Mouse (Mus musculus) thymus, postnatal 25 days (tissue): Measurements from ENCODE around the gene Serpinh1.
"Not testable (repeated sequence)": the region's sequence is repeated elsewhere in the genome, so short reads cannot be mapped to it uniquely, and the experiment has no call there.

Experiments used
- DNase-seq: peaks from one replicate; pipeline ENCODE4 v3.0.0; 2022

Gene Serpinh1

GRCm38 (mm10) chr7:99352526-99353400 is at the start of gene Serpinh1:
TSS of gene Serpinh1 (minus strand) at chr7:99353239.
- no peak for DNase-seq

- DNase-seq, result no peak
These were observed 49.4 kb upstream of the Serpinh1 start for GRCm38 (mm10) chr7:99402477-99402876.

GRCm38 (mm10) chr7:99401373-99401772 is 48.3 kb upstream of the Serpinh1 start:
- no peak for DNase-seq

- no peak for DNase-seq
These were observed 44.1 kb upstream of the Serpinh1 start for GRCm38 (mm10) chr7:99396994-99397659.

- DNase-seq, result no peak
These were observed 43.0 kb upstream of the Serpinh1 start for GRCm38 (mm10) chr7:99395908-99396616.

GRCm38 (mm10) chr7:99395385-99395784 is 42.3 kb upstream of the Serpinh1 start:
- no peak for DNase-seq

DNA sequence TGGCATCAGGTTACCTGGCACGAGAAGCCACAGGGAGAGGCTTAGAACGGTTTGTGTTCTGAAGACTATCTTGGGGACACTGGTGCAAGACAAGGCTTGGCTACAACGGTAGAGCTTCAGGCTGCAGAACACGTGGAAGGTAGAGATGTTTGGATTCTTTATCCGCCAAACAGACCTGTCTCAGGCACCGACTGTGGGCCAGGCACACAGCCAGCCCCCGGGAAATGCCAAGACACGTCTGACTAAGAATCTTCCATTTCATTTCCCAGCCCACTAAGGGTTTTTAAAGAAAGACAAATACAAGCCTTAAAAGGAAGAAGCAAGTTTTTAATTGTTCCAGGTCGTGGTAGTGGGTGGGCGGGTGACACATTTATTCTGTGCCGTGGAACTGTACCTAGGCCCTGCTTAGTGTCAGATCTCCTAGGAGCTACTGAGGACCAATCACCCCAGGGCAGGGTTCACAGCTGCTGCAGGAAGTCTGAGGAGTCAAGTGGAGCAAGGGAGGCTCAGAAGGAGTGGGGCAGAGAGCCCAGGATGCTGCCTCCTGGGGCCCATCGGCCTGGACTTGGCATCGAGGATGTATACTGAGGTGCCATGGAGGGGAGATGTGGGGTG is 40.8 kb upstream of the Serpinh1 start:
- no peak for DNase-seq

GRCm38 (mm10) chr7:99392696-99393095 is 39.7 kb upstream of the Serpinh1 start:
- DNase-seq, result no peak

GRCm38 (mm10) chr7:99390559-99390958 is 37.5 kb upstream of the Serpinh1 start:
- no peak for DNase-seq

DNA sequence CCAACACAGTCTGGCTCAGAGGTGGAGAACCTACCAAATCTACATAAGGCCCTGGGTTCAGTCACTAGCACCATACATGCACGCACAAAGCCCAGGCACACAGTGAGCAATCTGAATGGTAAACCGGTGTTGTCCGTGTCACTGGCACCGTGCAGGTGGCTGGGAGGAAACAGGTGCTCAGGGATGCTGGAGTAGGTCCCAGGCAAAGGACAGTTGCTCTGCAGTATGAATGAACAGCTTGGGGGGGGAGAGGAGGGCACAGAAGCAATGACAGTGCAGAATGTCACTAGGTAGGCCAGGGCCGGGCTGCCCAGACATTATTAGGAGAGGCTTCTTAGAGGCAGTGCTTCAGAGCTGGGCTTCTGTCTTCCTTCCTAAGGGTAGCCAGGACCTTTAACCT is 34.3 kb upstream of the Serpinh1 start:
- DNase-seq, result no peak

- no peak for DNase-seq
These were observed 33.8 kb upstream of the Serpinh1 start for GRCm38 (mm10) chr7:99386811-99387210.

DNA sequence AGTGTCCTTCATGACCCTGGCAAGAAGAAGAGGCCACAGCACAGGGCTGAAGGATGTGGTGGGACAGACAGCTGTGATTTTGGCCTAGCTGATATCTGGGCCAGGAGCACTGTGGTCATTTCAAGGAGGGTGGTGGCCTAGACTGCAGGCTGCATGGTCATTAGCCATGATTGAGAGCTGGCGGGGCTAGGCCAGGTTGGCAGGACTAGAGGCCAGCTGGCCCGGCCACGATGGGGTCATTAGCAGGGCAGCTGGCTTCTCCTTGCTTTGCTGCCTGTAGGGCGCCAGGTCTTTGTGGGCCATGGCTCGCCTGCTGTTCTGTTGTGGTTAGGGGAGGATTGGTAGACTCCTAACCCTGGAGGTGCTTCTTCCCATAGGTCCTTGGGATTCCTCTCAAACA is 33.0 kb upstream of the Serpinh1 start:
- DNase-seq, result no peak

- DNase-seq, result no peak
These were observed 31.1 kb upstream of the Serpinh1 start for GRCm38 (mm10) chr7:99384101-99384611.

GRCm38 (mm10) chr7:99383246-99383645 is 30.2 kb upstream of the Serpinh1 start:
- no peak for DNase-seq

DNA sequence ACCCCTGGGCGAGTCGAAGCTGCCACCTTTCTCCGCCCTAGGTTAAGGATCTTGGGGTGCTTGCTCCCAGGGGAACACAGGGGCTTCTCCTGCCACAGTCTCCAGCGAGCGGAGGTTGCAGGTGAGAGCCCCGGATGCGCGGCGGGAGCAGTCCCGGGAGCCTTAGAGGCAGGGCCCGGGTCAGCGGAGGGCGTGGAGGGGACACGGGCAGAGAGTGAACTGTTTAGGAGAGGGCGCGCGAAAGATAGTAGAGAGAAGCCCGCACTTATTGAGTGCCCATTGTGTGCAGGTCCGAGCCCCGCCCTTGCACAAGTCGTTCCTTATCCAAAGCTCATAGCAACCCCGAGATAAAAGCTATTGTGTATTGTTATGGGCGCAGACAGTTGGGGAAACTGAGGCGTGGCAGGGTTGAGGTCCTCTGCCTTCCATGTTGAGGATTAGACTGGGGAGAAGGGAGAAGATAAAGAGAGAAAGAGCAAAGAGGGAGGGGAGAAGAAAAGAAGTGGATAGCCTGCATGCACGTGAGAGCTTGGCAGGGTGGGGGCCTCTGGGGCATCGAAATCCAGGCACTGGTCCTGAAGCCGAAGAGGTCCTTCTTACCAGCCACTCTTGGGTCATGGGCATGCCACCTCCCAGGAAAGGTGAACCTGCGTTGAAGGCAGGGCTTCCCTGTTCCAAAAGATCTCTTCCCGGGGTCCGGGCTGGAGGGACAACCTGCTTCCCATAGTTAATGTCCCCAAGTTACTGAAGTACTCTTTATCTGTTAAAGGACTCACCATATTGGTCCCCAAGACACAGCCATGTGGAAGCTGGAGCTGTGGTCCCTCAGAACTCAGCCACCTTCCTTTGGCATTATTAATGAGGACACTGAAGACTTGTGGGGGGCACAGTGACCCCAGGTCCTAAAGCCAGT is 29.3 kb upstream of the Serpinh1 start:
- peak; percentile 30 for DNase-seq

DNA sequence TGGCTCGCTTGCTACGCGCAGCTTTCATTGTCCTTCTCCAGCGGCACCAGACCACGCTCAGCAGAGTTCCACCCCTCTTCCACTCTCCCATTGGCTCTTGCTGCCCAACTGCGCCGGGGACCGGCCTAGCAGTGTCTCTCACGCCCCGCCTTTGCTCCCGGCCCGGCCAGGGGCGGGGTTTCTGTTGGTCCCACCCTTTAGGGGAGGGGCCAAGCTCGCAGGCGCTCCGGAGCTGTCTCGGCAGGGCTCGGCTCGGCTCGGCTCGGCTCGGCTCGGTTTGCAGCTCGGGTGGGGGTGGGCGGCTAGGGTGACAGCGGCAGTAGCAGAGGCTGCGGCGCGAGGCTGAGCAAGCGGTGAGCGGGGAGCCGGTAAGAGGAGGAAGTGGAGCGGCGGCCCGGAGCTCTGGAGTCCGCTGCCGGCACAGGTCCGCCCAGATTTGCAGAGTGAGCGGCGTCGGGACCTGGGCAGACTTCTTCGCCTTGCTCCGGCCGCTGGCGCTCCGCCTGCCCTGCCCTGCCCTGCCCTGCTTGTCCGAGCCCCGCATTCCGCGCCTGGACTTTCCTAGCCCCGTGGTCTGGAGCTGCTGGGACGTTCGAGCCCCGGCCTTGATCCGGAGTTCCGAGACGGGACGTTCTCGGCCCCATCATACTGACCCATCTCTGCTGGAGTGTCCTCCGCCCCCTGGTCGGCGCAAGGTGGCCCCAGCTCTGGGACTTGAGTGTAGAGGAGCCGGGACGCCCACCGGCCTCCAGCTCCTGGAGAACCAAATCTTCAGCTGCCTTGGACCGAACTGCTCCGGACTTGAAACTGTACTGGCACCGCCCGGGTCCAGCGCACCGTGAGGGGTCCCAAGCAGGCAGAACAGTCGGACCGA is 28.4 kb upstream of the Serpinh1 start, which contains the start of gene Gdpd5:
TSS of gene Gdpd5 (plus strand) at position 201 of the 874 bp plus-strand sequence.
- peak; percentile 99 for DNase-seq

DNA sequence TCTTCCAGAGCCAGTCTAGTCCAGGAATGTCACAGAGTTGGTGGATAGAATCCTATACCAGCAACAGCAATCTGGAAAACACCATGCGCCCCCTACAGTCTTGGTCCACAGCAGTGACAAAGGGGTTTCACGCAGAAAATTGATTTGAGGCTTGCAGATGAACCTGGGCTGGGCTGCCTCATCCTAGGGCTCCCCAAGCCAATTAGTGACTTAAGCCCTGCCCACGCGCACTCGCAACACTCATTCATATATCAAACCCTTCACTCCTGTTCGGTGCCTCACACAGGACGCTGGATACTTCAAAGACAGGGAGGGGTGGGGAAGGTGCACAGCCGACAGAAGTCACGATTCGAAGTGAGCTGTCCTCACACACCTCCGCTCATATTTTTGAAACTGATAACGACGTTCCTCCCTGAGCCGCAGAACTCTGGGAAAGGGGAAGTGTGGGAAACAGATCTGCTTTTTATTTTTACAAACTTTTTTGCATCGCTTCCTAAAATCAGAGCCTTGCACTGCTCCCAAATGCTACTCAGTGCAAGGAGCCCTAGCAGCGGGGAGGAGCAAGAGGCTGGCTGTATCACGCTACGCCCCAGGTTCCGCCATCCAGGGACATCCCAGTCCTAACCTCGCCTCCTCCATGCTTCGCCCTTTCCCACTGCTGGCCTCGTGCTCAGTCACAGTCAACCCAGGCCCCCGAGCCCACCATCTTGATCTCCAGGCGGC is 27.6 kb upstream of the Serpinh1 start:
- peak; percentile 33 for DNase-seq

- DNase-seq, result no peak
These were observed 25.8 kb upstream of the Serpinh1 start for GRCm38 (mm10) chr7:99378870-99379269.

DNA sequence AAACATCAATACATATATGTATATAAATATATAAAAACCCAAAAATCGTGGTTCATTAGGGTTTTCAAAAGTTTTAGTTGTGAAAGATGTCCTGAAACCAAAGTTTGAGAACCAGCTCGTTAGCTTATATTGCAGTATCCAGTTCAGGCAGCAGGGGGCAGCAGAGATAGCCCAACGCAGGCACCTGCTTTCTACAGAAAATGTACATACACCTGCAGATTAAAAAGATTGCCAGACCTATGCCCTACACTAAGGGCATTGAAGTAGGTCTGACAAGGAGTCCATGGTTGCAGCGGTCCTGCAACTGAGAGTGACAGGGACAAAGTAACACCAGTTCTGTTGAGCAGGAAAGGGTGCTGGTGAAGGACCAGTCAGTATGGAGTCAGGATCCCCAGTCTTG is 22.4 kb upstream of the Serpinh1 start:
- peak; percentile 82 for DNase-seq

DNA sequence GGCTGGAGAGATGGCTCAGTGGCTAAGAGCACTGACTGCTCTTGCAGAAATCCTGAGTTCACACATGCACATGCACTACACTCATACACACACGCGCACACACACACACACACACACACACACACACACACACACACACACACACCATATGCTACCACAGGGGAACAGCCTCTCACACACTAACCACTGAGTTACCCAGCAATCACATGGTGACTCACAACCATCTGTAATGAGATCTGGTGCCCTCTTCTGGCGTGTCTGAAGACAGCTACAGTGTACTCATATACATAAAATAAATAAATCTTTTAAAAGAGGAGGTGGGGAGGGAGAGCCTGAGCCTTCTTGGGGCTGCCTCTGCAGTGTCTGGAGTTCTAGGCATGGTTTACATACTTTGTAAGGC is 21.3 kb upstream of the Serpinh1 start:
- DNase-seq, result not testable (repeated sequence)
